Mouse (Mus musculus): ENCODE data around the gene Gm17334.
"Not testable (repeated sequence)": the region's sequence is repeated elsewhere in the genome, so short reads cannot be mapped to it uniquely, and the experiment has no call there.

Gm17334 gene

GRCm38 (mm10) chr11:53772536-53772935 lies 451 bp downstream of the Gm17334 start:
- no peak for DNase-seq (ENCODE audit: extremely low spot score, low read depth, low spot score)

GRCm38 (mm10) chr11:53771001-53771744 lies 1.8 kb downstream of the Gm17334 start:
- DNase-seq (ENCODE audit: extremely low spot score, low read depth, low spot score) = no peak

- no peak for DNase-seq (ENCODE audit: extremely low spot score, low read depth, low spot score)
Measured at GRCm38 (mm10) chr11:53770125-53770791, 2.7 kb downstream of the Gm17334 start.

GRCm38 (mm10) chr11:53769760-53770124 lies 3.2 kb downstream of the Gm17334 start, which contains the start of gene Irf1:
TSS of gene Irf1 (plus strand) at chr11:53770014.
- DNase-seq (ENCODE audit: extremely low spot score, low read depth, low spot score) = no peak

GRCm38 (mm10) chr11:53769185-53769576 lies 3.8 kb downstream of the Gm17334 start:
- no peak for DNase-seq (ENCODE audit: extremely low spot score, low read depth, low spot score)

GRCm38 (mm10) chr11:53768422-53769184 lies 4.4 kb downstream of the Gm17334 start:
- no peak for DNase-seq (ENCODE audit: extremely low spot score, low read depth, low spot score)

GRCm38 (mm10) chr11:53764581-53764980 lies 8.4 kb downstream of the Gm17334 start:
- DNase-seq (ENCODE audit: extremely low spot score, low read depth, low spot score) = no peak

- no peak for DNase-seq (ENCODE audit: extremely low spot score, low read depth, low spot score)
Measured at GRCm38 (mm10) chr11:53763496-53764140, 9.4 kb downstream of the Gm17334 start.

GRCm38 (mm10) chr11:53762827-53763495 lies 10.0 kb downstream of the Gm17334 start:
- DNase-seq (ENCODE audit: extremely low spot score, low read depth, low spot score) = no peak

- DNase-seq (ENCODE audit: extremely low spot score, low read depth, low spot score) = no peak
Measured at GRCm38 (mm10) chr11:53762426-53762825, 10.6 kb downstream of the Gm17334 start.

GRCm38 (mm10) chr11:53761822-53762221 lies 11.2 kb downstream of the Gm17334 start:
- no peak for DNase-seq (ENCODE audit: extremely low spot score, low read depth, low spot score)

- DNase-seq (ENCODE audit: extremely low spot score, low read depth, low spot score) = no peak
Measured at GRCm38 (mm10) chr11:53761284-53761683, 11.7 kb downstream of the Gm17334 start.

- no peak for DNase-seq (ENCODE audit: extremely low spot score, low read depth, low spot score)
Measured at GRCm38 (mm10) chr11:53759545-53760406, 13.2 kb downstream of the Gm17334 start.

- no peak for DNase-seq (ENCODE audit: extremely low spot score, low read depth, low spot score)
Measured at GRCm38 (mm10) chr11:53758791-53759351, 14.1 kb downstream of the Gm17334 start.

- not testable (repeated sequence) for DNase-seq (ENCODE audit: extremely low spot score, low read depth, low spot score)
Measured at GRCm38 (mm10) chr11:53758033-53758432, 15.0 kb downstream of the Gm17334 start.

GRCm38 (mm10) chr11:53757612-53758011 lies 15.4 kb downstream of the Gm17334 start:
- no peak for DNase-seq (ENCODE audit: extremely low spot score, low read depth, low spot score)

GRCm38 (mm10) chr11:53755011-53755595 lies 17.9 kb downstream of the Gm17334 start:
- DNase-seq (ENCODE audit: extremely low spot score, low read depth, low spot score) = no peak

GRCm38 (mm10) chr11:53749716-53750352 lies 23.2 kb downstream of the Gm17334 start:
- DNase-seq (ENCODE audit: extremely low spot score, low read depth, low spot score) = no peak

GRCm38 (mm10) chr11:53749306-53749705 lies 23.7 kb downstream of the Gm17334 start:
- no peak for DNase-seq (ENCODE audit: extremely low spot score, low read depth, low spot score)

Data from hindlimb bud, embryonic 11.5 days (tissue).